Mouse (Mus musculus) spleen, postnatal 10 days (tissue): Measurements from ENCODE around the gene Cd59b.
"Not testable (repeated sequence)": the region's sequence is repeated elsewhere in the genome, so short reads cannot be mapped to it uniquely, and the experiment has no call there.

Experiments used
- DNase-seq, 2 experiments: peaks; one replicate each; pipeline ENCODE4 v3.0.0; 2021 to 2022; ENCODE audit warnings: low spot score in 2 of 2

Gene Cd59b

GRCm38 (mm10) chr2:104117173-104117572 is 47.5 kb downstream of the Cd59b start:
- not testable (repeated sequence) for DNase-seq

GRCm38 (mm10) chr2:104119097-104119496 is 49.4 kb downstream of the Cd59b start:
- no peak for DNase-seq

GRCm38 (mm10) chr2:104120312-104120711 is 50.7 kb downstream of the Cd59b start:
- DNase-seq, result peak in 1 of 2 experiments; percentile 28

GRCm38 (mm10) chr2:104121681-104122504 is 52.2 kb downstream of the Cd59b start:
- DNase-seq, result peak; percentile 54 to 69

GRCm38 (mm10) chr2:104122505-104123378 is 53.1 kb downstream of the Cd59b start, which contains the start of gene A930018P22Rik:
Gene A930018P22Rik (plus strand): TSS chr2:104122769.
- peak; percentile 97 for DNase-seq

GRCm38 (mm10) chr2:104123540-104123939 is 53.9 kb downstream of the Cd59b start:
- peak in 1 of 2 experiments; percentile 58 for DNase-seq

- no peak for DNase-seq
These were observed 54.4 kb downstream of the Cd59b start for GRCm38 (mm10) chr2:104124071-104124470.

GRCm38 (mm10) chr2:104128803-104129531 is 59.3 kb downstream of the Cd59b start:
- DNase-seq, result no peak

GRCm38 (mm10) chr2:104130165-104130564 is 60.5 kb downstream of the Cd59b start:
- peak; percentile 60 to 83 for DNase-seq

GRCm38 (mm10) chr2:104130969-104131368 is 61.3 kb downstream of the Cd59b start:
- peak; percentile 87 to 92 for DNase-seq

- DNase-seq, result no peak
These were observed 62.7 kb downstream of the Cd59b start for GRCm38 (mm10) chr2:104132266-104132859.

GRCm38 (mm10) chr2:104133042-104133810 is 63.6 kb downstream of the Cd59b start:
- no peak for DNase-seq

- DNase-seq, result peak; percentile 53 to 65
These were observed 64.8 kb downstream of the Cd59b start for GRCm38 (mm10) chr2:104134150-104135056.

GRCm38 (mm10) chr2:104135920-104136319 is 66.3 kb downstream of the Cd59b start:
- no peak for DNase-seq
